Mouse (Mus musculus) A20 (cell line): ENCODE measurements around the gene Smim6.

Experiments used
- DNase-seq: peaks from one replicate; pipeline ENCODE4 v3.0.0-alpha.2; 2011; ENCODE audit warnings: low read depth, low spot score

Smim6 gene

GRCm38 (mm10) chr11:115911632-115912376, at the start of gene Smim6:
Gene Smim6, plus strand, starts transcription at chr11:115912017.
- DNase-seq = no peak

- DNase-seq = peak; percentile 23
Observed at GRCm38 (mm10) chr11:115863895-115864294, 47.9 kb upstream of the Smim6 start.

- no peak for DNase-seq
Observed at GRCm38 (mm10) chr11:115869393-115869792, 42.4 kb upstream of the Smim6 start.

- DNase-seq = no peak
Observed at GRCm38 (mm10) chr11:115872437-115872836, 39.4 kb upstream of the Smim6 start.

GRCm38 (mm10) chr11:115875935-115876334, 35.9 kb upstream of the Smim6 start:
- DNase-seq = no peak

- no peak for DNase-seq
Observed at GRCm38 (mm10) chr11:115876438-115876837, 35.4 kb upstream of the Smim6 start.

GRCm38 (mm10) chr11:115877174-115877755, 34.6 kb upstream of the Smim6 start:
- no peak for DNase-seq

- DNase-seq = no peak
Observed at GRCm38 (mm10) chr11:115878071-115878470, 33.7 kb upstream of the Smim6 start.

- peak; percentile 55 for DNase-seq
Observed at GRCm38 (mm10) chr11:115881002-115881401, 30.8 kb upstream of the Smim6 start.

- DNase-seq = no peak
Observed at GRCm38 (mm10) chr11:115883251-115883650, 28.6 kb upstream of the Smim6 start.

- no peak for DNase-seq
Observed at GRCm38 (mm10) chr11:115884361-115884760, 27.5 kb upstream of the Smim6 start.

GRCm38 (mm10) chr11:115885281-115885680, 26.5 kb upstream of the Smim6 start:
- no peak for DNase-seq

- DNase-seq = no peak
Observed at GRCm38 (mm10) chr11:115886446-115886845, 25.4 kb upstream of the Smim6 start.

GRCm38 (mm10) chr11:115888020-115888419, 23.8 kb upstream of the Smim6 start:
- no peak for DNase-seq

- DNase-seq = no peak
Observed at GRCm38 (mm10) chr11:115889159-115889558, 22.7 kb upstream of the Smim6 start.

- DNase-seq = no peak
Observed at GRCm38 (mm10) chr11:115892213-115892612, 19.6 kb upstream of the Smim6 start.

GRCm38 (mm10) chr11:115893071-115893470, 18.7 kb upstream of the Smim6 start:
- no peak for DNase-seq

GRCm38 (mm10) chr11:115894755-115895520, 16.9 kb upstream of the Smim6 start:
- DNase-seq = peak; percentile 26

GRCm38 (mm10) chr11:115898446-115898845, 13.4 kb upstream of the Smim6 start:
- no peak for DNase-seq

GRCm38 (mm10) chr11:115898886-115899285, 12.9 kb upstream of the Smim6 start:
- peak; percentile 55 for DNase-seq

GRCm38 (mm10) chr11:115899486-115900266, 12.1 kb upstream of the Smim6 start, which contains the start of gene Smim5:
Gene Smim5, plus strand, starts transcription at chr11:115899966.
- DNase-seq = no peak
